ENCODE assay signal across 18 mouse cellular contexts in the genomic region with DNA sequence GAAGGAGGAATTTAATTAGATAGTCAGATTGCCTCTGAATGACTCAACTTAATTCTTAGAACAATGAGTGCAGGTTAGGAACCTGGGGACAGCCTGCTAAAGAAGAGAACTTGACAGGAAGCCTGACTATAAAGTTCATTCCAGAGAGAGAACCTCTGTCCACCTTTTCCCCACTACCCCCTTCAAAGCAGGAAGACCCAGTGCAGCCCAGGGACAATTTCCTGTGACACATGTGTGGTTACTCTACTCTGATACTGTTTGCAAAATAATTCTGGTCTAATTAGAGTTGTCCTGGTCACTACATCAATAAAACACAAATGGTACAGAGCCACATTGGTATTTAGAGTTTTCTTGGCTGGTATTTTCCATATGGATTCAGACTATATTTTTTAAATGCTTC.
DNase-seq lines count a peak whose midpoint lies in the region; ATAC-seq and TF ChIP-seq lines count a peak whose summit lies in the region.
"Had no signal": no experiment of that assay in that cellular context is flagged by ENCODE, and none has a peak within 500 bp of the region (broad histone marks: within the 10 kb centered on the region; RNA-seq: fewer than 3 reads in every experiment).

No protein-coding gene starts in this region.

- no peak overlapping the region for H3K9ac ChIP-seq in lung, embryonic 16.5 days (ENCODE audit: low read length)
- H3K9ac ChIP-seq: embryonic facial prominence, embryonic 13.5 days; forebrain, embryonic 12.5 days; hindbrain, embryonic 13.5 days had no signal

- peak; percentile 17; the same call in 1 of the 2 replicates for ATAC-seq in lung, embryonic 16.5 days (ENCODE audit: low read depth)
- ATAC-seq in granulocyte monocyte progenitor cell, adult 5-6 weeks (replicated peaks; ENCODE audit: poor library complexity, severe bottlenecking): peak; percentile 50
- ATAC-seq: forebrain, embryonic 16.5 days; hindbrain, postnatal 0 days had no signal

- H3K27ac ChIP-seq in heart, embryonic 10.5 days: no peak overlapping the region
- H3K27ac ChIP-seq in lung, embryonic 16.5 days (ENCODE audit: low read length): no peak overlapping the region
- H3K27ac ChIP-seq in thymus, adult 2 months (ENCODE audit: control insufficient read depth, insufficient read depth, low read length): no peak overlapping the region
- H3K27ac ChIP-seq: embryonic facial prominence, embryonic 13.5 days; forebrain, embryonic 12.5 days; hindbrain, embryonic 13.5 days; hindbrain, postnatal 0 days had no signal

- H3K27me3 ChIP-seq in heart, embryonic 10.5 days (ENCODE audit: insufficient read depth, poor library complexity, severe bottlenecking): no peaks in the 10 kb centered on the region
- peaks cover 4% of the 10 kb centered on the region; the same call in 1 of the 2 replicates for H3K27me3 ChIP-seq in lung, embryonic 16.5 days (ENCODE audit: control insufficient read depth, insufficient read depth, low read depth, low read length)
- no peaks in the 10 kb centered on the region for H3K27me3 ChIP-seq in thymus, adult 2 months (ENCODE audit: control insufficient read depth, insufficient read depth, low read length)
- H3K27me3 ChIP-seq: embryonic facial prominence, embryonic 13.5 days; forebrain, embryonic 12.5 days; hindbrain, embryonic 13.5 days had no signal

- H3K9me3 ChIP-seq in heart, embryonic 10.5 days: no peaks in the 10 kb centered on the region
- no peaks in the 10 kb centered on the region for H3K9me3 ChIP-seq in lung, embryonic 16.5 days (ENCODE audit: control insufficient read depth, low read length)
- H3K9me3 ChIP-seq: embryonic facial prominence, embryonic 13.5 days; forebrain, embryonic 12.5 days; hindbrain, embryonic 13.5 days had no signal

- no peak overlapping the region for H3K4me3 ChIP-seq in heart, embryonic 10.5 days
- H3K4me3 ChIP-seq in lung, embryonic 16.5 days (ENCODE audit: low read length): no peak overlapping the region
- H3K4me3 ChIP-seq in thymus, adult 2 months (ENCODE audit: control insufficient read depth, insufficient read depth, low read length): no peak overlapping the region
- H3K4me3 ChIP-seq: embryonic facial prominence, embryonic 13.5 days; forebrain, embryonic 12.5 days; hindbrain, embryonic 13.5 days had no signal

- no peaks in the 10 kb centered on the region for H3K36me3 ChIP-seq in heart, embryonic 10.5 days
- no peaks in the 10 kb centered on the region for H3K36me3 ChIP-seq in lung, embryonic 16.5 days (ENCODE audit: control insufficient read depth, insufficient read depth, low read length)
- H3K36me3 ChIP-seq in thymus, adult 2 months (ENCODE audit: control insufficient read depth, insufficient read depth, low read length): no peaks in the 10 kb centered on the region
- H3K36me3 ChIP-seq: embryonic facial prominence, embryonic 13.5 days; forebrain, embryonic 12.5 days; hindbrain, embryonic 13.5 days had no signal

- no peak overlapping the region for H3K4me2 ChIP-seq in lung, embryonic 16.5 days (ENCODE audit: low read depth, low read length)
- H3K4me2 ChIP-seq: embryonic facial prominence, embryonic 13.5 days; forebrain, embryonic 12.5 days; hindbrain, embryonic 13.5 days had no signal

- intact Hi-C loops in heart, postnatal 25 days (cut with DNase I): no loop called here

- H3K4me1 ChIP-seq in heart, embryonic 10.5 days: peaks cover 4% of the 10 kb centered on the region; the same call in 1 of the 2 replicates
- peaks cover 7% of the 10 kb centered on the region; the same call in 1 of the 2 replicates for H3K4me1 ChIP-seq in lung, embryonic 16.5 days (replicated peaks; ENCODE audit: control insufficient read depth, insufficient read depth, low read length)
- no peaks in the 10 kb centered on the region for H3K4me1 ChIP-seq in thymus, adult 2 months (replicated peaks; ENCODE audit: control insufficient read depth, insufficient read depth, low read length)
- H3K4me1 ChIP-seq: embryonic facial prominence, embryonic 13.5 days; forebrain, embryonic 12.5 days; hindbrain, embryonic 13.5 days had no signal

- TF ChIP-seq CTCF in thymus, adult 2 months (IDR thresholded peaks at IDR 0.05; ENCODE audit: borderline replicate concordance, control insufficient read depth, extremely low read depth, insufficient read depth, low read length, poor library complexity): no peak

- TF ChIP-seq POLR2A in thymus, adult 2 months (IDR thresholded peaks at IDR 0.05; ENCODE audit: control insufficient read depth, extremely low read depth, insufficient read depth, low read length, poor library complexity): no peak

- DNase-seq in heart, embryonic 10.5 days (ENCODE audit: low spot score): peak; percentile 7
- no peak for DNase-seq in heart, postnatal 25 days (ENCODE audit: low spot score)
- DNase-seq in lung, adult 18-20 months: no peak
- DNase-seq in right cerebral cortex, adult 2 months (ENCODE audit: low spot score in 2 of 2): no peak
- no peak for DNase-seq in thymus, adult 2 months
- DNase-seq: adrenal gland, postnatal 14 days; cerebellum, adult 11-12 months; cerebellum, adult 9-10 months; cerebellum, postnatal 25 days; gastrocnemius, postnatal 10 days; heart, adult 11 months had no signal
